Mouse (Mus musculus): ENCODE results near the gene Uggt1.

The Uggt1 gene

DNA sequence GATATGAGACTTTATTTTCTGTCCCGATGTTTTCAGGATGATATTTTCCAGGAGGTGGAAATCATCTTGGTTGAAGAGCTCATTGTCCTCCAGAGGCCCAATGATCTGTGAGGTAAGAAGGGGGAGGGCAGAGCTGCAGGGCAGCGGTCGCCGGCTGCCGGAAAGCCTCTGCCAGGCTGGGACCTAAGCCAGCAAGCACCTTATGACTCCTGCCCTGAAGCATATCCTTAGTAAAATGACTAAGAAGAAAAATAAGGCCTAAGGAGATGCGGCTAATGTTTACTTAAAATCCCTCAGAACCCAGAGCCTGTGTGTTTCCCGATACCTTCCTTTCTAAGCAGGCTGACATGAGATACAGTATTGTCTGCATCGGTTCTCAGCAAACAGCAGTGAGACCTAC lies 71.1 kb downstream of the Uggt1 start:
- peak; percentile 40 for DNase-seq (ENCODE audit: low read depth)

DNA sequence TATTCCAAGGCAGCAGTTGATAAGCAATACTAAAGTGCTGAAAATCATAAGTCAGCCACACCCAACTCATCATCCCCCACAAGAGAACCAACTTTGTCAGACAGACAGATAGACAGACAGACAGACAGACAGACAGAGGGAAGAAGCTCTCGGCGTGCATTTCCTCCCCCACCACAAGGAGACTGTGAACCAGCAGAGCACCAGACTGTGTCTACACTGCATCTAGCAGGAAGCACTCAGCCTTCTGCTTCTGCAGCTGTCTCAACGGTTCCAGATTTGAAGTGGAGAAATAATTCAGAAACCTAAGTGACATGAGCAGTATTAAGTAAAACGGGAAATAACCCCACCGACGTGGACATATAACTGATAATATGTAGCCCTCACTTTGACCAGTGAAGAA lies 71.6 kb downstream of the Uggt1 start:
- no peak for DNase-seq (ENCODE audit: low read depth)

DNA sequence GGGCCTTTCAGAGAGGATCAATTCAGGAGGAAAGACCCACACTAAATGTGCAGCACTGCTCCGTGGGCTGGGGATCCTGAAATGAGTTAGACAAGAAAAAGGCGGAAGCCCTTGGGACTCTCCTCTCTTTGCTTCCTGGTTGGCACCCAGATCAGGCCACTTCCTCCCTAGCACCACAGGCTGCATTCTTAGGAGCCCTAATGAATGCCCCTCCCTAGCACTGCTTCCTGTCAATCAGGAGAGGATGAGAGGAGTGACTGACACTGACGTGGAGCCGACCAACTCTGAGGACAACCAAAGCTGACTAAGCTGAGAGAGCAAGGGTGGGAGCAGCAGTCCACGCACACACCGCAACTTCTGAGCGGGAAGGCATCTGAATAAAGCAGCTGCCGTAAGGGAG lies 81.8 kb downstream of the Uggt1 start:
- DNase-seq (ENCODE audit: low read depth), result no peak

GRCm38 (mm10) chr1:36161208-36161607 lies 83.3 kb downstream of the Uggt1 start:
- DNase-seq (ENCODE audit: low read depth), result no peak

DNA sequence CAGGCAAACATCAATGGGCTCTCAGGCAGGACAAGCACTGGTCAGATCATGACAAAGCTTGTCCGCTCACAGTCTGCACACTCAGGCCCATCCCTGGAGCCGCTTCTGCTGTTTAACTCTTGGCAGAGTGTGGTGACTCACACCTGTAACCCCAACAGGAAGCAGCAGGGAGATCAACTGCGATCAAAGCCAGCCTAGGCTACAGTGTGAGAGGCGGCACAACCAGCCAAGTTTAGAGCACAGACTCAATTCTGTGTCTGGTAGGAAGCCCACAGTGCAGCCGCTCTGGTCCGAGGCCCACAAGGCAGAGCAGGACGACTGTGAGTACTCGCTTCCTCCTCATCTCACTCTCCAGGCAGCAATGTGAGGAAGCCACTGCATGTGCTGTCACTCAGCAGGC lies 84.3 kb downstream of the Uggt1 start:
- no peak for DNase-seq (ENCODE audit: low read depth)

- DNase-seq (ENCODE audit: low read depth), result no peak
These were observed 95.1 kb downstream of the Uggt1 start for GRCm38 (mm10) chr1:36149411-36149810.

DNA sequence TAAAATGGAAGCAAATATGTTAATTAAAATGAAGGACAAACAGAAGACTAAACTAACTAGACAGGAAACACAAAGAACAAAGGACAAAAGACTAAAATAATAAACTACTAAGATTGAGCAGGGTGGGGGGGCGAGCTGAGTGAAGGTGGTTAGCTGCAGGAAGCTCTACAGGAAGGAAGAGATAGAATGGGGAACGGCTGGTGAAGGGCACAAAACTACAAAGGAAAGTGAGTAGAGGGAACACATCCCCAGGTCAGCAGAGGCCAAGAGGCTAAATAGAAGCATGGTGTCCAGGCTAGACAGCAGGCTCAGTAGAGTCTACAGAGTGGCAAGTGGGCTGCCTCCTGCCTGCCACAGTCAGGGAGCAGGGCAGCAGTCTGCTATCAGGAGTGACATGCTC lies 95.7 kb downstream of the Uggt1 start:
- no peak for DNase-seq (ENCODE audit: low read depth)

DNA sequence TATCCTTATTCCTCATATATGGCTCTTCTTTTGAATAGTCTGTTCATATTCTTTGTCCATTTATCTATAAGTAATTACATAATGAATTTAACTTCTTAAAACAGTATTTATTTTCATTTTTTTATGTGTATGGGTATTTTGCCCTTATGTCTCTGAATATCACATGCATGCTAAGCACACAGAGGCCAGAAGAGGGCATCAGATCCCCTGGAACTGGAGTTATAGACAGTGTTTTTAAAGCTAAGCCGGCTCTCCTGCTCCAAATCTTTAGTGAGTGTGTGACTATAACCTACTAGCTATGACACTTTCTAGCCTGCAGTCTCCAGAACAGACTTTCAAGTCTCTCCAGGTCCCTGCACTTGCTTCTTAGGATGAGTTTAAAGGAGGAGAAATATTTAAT lies 99.5 kb downstream of the Uggt1 start:
- DNase-seq (ENCODE audit: low read depth), result no peak

DNA sequence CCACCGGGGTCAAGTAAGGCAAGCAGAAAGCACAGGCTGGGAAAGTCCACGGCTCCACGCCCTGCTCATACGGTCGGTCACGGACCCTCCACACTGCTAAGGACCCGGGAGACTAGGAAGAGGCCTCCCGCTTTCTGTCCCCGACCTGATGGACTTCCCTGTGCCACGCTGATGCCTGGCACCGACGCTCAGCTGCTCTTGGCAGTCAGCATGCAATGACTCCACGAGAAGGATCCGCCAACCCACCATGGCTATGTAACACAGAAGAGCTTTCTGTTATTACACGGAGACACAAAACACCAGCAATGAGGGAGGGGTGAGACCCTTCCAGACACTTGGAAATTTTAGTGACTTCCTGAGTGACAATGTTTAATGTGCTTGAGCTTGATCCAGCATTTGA lies 104.2 kb downstream of the Uggt1 start:
- no peak for DNase-seq (ENCODE audit: low read depth)

DNA sequence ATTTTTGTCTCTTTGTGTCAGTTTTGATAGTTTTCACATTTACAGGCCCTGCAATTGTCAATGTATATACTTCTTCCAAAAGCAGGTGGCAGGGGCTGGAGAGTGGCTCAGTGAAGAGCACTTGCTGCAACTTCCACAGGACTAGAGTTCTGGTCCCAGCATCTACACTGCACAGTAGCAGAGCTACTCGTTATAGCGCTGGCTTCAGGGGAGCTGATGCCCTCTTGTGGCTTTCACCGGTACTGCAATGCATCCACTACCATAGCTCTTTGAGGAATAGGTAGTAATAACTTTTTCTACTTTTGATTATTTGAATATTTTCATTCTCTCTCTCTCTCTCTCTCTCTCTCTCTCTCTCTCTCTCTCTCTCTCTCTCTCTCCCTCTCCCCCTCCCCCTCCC lies 109.9 kb downstream of the Uggt1 start:
- no peak for DNase-seq (ENCODE audit: low read depth)

GRCm38 (mm10) chr1:36133647-36134046 lies 110.9 kb downstream of the Uggt1 start:
- no peak for DNase-seq (ENCODE audit: low read depth)

DNA sequence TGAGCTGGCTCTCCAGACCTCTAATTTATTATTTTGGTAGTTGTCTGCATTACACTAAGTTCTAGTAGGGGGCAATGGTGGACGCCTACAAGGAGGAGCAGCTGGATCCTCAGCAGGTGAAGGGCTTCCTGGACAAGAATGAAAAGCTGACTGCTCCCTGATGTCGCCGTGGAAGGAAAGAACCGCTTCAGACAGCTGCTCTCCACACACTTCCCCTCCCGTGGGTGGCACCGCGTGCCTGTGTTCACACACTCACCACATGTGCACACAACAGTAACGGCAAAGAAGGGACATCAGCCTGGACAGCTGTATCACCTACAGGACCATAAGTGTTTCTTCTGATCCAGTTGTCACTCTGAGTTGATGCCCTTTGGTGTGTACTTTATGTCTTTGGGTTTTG lies 111.5 kb downstream of the Uggt1 start:
- DNase-seq (ENCODE audit: low read depth), result no peak

- no peak for DNase-seq (ENCODE audit: low read depth)
These were observed 112.3 kb downstream of the Uggt1 start for GRCm38 (mm10) chr1:36132211-36132610.

- no peak for DNase-seq (ENCODE audit: low read depth)
These were observed 112.8 kb downstream of the Uggt1 start for GRCm38 (mm10) chr1:36131766-36132165.

DNA sequence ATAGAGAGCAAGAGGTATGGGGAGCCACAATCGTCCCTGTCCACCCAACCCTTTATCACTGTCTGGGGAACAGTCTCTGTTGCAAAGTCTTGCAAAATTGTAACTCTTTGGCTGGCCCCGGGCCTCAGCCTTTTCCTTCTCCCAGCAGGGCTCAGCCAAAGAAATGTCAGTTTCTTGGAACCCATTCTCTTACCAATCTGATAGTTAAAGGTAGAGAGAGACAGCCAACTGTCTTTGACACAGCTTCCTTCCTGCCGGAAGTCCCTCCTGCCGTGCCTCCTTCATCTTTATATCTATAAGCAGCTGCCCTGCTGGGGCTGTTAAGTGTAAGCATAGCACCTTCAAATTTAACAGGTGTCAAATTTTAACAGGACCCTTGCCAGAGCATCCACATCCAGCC lies 113.4 kb downstream of the Uggt1 start:
- no peak for DNase-seq (ENCODE audit: low read depth)

DNA sequence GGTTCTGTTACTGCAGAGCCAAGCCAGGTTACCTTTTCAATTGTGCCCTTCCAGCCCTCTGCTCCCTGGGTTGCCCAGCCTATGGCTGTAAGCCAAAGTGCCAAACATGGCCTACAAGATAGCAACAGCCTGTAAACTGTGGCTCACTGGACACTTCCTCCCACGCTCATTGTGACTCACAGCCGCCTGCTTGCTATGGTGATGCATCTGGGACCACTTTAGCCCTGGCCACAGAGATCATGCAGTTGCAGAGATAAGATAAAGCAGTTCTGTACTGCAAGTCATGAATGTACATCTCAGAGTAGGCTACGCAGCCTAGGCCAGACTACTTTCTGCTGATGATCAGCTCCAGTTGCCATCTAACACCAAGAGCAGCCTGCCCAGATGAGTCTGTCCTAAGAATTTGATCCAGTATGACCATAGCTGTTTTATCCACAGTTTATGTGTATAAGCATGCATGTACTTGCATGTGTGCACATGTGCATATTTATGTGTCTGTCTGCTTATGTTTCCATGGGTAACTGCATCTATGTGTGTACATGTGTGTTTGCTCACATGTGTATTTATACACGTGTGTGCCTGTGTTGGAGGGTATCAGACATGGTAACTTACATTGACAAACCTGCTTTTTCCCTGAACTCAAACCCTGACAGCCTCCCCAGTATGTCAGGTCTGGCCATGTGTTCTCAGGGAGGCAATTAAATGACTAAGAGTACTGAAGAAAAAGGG lies 114.0 kb downstream of the Uggt1 start:
- no peak for DNase-seq (ENCODE audit: low read depth)

GRCm38 (mm10) chr1:36129881-36130280 lies 114.6 kb downstream of the Uggt1 start:
- DNase-seq (ENCODE audit: low read depth), result no peak

DNA sequence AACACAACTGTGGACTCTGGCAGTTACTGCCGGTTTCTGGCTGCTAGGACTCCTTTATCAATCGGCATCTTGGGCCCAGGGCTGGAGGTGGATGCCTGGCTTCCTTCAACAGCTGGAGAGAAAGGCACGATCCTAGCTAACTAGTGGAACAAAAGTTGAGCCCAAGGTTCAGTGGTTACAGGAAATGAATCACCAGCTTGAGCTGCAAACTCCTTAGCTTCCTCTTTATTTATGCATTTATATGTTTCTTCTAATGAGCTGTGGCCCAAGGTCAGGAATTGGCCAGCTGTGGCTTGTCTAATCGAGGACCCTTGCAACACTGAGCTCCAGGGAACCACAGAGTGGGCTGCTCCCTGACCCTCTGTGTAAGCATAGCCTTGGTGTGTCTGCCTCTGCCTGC lies 115.4 kb downstream of the Uggt1 start:
- no peak for DNase-seq (ENCODE audit: low read depth)

DNA sequence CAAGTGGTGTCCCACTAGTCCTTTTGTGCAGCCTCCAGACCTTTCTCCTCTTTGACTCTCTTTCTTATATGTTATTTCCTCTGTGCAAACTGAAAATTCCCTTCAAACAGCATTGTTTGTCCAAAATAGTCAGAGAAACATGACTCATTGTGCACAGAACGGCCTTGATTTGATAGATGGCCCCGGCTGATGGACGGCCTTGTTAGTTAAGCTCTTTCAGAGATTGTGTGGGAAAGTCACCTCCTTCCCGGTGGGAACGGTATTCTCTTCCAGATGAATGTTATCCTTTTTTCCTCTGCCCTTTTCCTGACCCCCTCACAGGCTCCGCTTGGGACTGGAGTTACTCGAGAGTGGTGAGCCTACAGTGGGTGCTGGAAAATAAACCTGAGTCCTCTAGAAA lies 119.4 kb downstream of the Uggt1 start:
- no peak for DNase-seq (ENCODE audit: low read depth)

- no peak for DNase-seq (ENCODE audit: low read depth)
These were observed 123.3 kb downstream of the Uggt1 start for GRCm38 (mm10) chr1:36121172-36121571.

DNA sequence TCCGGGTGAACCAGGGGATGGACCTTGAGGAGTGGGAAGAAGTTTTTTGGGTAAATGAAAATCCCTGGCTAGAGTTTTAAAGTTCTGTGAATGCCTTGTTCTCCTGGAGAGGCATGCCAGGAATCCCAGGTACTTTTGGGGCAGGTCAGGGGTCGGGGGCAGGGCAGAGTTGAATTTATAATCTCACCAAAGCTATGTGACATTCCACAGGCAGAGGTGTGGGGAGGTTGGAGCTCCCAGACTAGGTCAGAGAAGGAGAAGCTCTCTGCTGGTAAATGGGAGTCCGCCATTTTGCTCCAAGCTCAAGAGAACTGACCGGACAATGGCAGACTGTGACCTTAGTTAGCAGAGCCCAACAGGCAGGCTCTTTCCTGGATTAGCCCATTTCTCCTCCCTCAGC lies 125.1 kb downstream of the Uggt1 start:
- DNase-seq (ENCODE audit: low read depth), result no peak

- DNase-seq (ENCODE audit: low read depth), result no peak
These were observed 125.6 kb downstream of the Uggt1 start for GRCm38 (mm10) chr1:36118958-36119357.

DNA sequence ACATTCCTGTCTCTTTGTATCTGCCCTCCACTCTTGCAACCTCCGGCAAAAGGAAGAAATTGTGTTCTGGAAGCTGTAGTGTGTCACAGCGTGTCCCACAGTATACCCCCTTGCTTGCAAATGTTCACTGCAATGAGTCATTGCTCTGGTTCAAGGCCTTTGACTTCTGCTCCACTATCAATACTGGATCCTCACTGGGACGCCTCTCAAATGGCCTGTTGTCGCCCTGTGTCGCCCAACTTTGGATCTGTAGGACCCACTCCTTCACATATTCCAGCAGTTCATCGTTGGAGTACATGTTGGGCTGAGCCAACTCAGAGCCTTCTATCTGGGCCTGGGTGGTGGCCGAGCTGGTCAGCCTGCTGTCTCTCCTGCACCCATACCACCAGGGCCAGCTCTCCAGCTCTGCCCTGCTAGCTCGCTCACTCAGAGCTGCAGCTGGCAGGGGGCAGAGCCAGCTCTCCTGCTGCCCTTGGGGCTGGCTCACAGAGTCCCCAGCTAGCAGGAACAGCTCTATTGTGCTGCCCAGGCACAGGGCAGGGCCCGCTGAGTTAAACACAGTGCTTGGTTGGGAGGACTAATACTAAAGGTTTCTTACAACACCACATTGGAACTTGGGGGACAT lies 126.3 kb downstream of the Uggt1 start:
- no peak for DNase-seq (ENCODE audit: low read depth)

GRCm38 (mm10) chr1:36116488-36116887 lies 128.0 kb downstream of the Uggt1 start:
- DNase-seq (ENCODE audit: low read depth), result no peak
